Mouse (Mus musculus) MN1 (cell line): ENCODE results near the gene Dab2ip.

Source experiments
- DNase-seq: peaks from one replicate; pipeline ENCODE4 v3.0.0-alpha.2; 2016; ENCODE audit warnings: low spot score

Dab2ip gene

DNA sequence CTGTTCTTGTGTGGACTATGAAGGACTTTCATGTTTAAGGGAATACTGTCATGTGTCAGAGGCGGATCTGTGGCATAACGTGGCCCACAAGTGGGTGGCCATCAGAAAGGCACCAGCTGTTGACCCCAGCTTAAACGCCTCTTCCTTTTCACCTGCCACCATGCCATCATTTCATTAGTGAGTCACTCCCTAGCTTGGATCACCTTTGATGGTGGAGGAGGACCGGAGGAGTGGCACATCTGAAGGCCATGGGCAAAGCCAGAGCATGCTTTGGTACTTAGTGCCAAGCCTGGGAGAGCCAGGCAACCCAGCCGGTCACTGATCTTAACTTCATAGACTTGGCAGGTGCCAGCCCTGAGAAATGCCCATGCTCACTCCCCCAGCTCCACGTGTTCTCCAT is 96.7 kb downstream of the Dab2ip start:
- no peak for DNase-seq

DNA sequence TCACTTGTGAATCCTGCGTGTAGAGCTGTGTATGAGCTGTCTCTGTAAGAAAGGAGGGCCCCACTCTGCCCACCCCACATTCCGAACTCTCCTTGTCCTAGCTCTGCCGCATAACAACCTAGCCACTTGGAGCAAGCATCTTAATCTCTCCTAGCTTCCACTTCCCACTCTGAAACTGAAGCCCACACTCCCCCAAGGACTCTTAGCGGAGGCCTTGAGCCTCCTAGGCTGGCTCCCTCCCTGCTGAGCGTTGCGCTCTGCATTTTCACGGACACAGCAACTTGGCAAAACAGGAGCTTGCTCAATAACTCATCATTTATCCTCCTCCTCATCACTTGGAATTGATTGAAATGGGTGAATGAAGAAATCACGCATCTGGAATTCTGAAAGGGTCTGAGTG is 97.9 kb downstream of the Dab2ip start:
- no peak for DNase-seq

DNA sequence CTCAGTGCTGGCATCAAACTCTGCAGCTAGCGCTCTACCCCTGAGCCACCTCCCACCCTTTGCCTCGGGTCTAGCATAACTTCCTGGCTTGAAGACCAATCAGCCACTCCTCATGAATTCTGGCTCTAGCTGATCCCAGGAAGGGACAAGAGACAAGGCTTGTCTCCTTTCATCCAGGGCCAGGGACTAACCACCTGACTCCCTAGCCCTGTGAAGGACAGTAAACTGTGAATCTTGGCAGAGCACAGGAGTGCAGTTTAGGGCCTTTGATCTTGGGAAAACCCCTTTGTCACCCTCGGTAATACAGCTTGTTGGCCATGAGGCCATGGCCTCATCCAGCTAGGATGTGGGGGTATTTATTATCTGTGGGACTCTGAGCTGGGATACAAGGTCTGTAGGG is 100.2 kb downstream of the Dab2ip start:
- no peak for DNase-seq

DNA sequence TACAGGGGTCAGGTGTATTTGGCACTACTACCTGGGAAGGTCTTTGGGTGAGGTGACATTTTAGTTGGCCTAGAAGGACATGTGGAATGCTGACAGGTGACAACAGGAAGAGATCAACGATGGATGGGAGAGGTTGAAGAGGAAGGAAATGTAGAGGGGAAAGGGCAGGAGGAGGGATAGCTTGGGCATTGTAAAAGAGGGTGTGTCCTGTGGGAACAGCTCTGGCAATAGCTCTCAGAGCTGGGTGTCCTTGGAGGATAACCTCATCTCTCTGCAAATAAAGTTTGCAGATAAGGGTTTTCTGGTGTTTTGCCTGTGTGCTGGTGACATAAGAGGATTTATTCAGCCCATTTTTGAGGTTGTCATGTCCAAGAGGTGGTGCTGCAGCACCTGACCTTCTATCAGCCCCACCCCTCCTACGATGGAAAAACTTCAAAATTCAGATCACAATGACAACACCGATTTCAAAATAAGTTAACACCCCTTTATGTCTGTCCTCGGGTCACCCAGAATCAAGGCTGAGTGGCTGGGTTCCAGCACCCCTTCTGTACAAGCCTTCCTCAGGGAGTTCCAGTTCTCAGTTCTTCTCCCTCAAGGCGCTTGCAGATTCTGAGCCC is 101.6 kb downstream of the Dab2ip start:
- DNase-seq = no peak

DNA sequence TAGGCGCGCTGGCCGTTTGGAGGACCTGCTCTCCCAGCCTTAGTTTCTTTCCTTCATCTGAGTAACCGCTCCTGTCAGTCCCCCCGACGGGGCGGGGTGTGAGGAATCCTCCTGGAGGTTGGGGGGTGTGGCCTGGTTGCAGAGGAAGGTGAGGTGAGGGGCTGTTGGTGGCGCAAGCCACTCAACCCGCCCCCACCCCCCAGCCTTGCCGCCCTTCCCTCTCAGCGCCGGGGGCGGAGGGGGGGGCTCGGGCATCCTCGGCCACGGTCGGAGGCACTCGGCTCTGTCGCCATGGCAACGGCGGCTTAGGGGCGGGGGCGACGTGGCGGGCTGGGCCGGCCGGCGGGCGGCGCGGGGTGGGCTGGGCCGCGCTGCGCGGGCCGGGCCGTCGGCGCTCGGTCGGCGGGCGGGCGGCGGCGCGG is 102.9 kb downstream of the Dab2ip start:
- peak; percentile 85 for DNase-seq

DNA sequence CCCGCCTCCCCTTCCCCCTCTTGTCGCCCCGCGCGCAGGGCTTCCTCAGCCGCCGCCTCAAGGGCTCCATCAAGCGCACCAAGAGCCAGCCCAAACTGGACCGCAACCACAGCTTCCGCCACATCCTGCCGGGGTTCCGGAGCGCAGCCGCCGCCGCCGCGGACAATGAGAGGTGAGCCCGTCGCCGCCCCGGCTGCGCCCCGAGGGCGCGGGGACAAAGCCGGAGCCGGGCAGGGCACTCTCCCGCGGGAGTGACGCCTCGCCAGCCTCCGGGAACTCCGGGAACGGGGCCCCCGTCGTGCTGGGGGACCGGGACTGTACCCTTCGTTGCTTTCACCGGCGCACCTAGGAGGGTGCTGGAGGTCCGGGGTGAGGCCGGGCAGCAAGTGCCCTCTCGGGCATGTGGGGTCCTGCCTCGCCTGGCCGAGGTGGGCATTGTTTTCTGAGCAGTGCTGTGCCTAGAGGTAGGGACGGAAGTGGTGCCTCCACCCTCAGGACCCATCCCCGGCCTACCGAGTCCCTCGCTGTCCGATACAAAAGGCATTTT is 103.5 kb downstream of the Dab2ip start:
- peak; percentile 58 for DNase-seq

DNA sequence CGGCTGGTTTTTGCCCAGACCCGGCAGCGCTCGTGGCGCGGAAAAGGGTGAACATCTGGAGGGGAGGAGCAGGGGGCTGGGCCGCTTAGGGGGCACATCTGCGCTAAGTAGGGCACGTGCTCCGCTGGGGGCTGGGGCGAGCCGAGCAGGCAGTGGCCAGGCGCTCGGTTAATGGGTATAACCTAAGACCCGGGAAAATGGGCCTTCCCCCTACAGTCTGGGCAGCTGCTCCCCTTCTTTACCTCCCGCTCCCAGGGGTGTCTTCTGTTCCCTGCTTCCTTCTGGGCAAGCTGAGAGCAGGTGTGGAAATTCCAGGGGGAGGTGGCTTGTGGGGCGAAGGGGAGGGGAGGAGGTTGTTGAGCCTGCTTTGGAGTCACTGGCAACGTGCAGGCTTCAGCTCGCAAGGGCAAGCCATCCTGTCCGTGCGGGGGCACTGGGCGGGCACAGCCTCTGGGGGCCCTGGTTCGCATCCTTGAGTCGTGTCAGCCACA is 104.0 kb downstream of the Dab2ip start:
- DNase-seq = no peak

DNA sequence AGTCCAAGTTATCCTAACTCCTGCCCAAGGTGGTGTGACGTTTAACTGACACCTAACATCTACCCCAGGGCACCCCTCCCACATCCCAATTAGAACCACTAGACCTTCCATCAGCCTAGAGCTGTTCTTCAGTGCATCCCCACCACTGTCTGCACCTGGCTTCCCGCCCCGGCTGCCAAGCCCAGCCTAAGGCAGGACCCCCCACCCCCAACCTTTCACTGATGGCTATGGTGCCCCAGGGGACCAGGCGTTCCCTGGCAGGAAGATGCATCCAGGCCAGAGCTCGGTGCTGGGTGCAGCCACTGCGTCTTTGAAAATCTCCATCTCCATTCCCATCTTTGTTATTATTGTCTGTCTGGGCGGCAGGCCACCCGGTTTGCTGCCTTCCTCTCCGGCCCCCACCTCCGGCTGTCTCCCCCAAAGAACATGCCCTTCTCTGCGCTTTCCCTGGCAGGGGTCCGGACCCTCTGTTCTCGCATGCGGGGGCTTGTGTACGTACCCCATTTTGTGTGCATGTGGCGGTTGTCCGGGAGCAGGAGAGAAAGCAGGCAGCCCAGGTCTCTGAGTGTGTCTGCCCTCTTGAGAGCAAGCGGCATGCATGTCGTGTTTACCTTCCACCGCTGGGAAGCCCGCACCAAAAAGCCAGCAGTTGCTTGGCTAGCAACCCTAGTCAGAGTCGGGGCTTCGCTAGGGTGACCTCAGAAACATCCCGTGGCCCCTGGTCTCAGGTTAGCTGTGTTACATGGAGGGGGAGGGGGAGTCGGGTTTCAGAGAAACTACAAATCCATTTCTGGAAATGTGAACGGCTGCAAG is 104.9 kb downstream of the Dab2ip start:
- DNase-seq = no peak

DNA sequence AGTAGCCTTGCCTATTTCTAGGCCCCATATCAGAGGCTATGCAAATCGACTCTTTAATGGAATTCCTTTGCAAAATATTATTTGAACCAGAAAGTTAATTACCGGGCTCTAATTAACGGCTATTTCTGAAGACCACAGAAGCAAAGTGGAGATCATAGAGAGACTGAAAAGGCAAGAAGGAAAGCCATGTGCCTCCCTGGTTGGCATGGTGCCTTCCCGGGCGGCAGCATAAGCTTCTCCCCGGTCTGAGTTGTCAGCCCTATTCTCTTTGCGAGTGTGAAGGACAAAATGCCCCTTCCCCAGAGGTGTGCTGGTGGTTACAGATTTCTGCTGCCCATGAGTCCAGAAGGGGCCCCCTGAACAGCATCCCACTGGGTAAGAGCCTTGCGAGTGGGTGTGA is 109.7 kb downstream of the Dab2ip start:
- no peak for DNase-seq

DNA sequence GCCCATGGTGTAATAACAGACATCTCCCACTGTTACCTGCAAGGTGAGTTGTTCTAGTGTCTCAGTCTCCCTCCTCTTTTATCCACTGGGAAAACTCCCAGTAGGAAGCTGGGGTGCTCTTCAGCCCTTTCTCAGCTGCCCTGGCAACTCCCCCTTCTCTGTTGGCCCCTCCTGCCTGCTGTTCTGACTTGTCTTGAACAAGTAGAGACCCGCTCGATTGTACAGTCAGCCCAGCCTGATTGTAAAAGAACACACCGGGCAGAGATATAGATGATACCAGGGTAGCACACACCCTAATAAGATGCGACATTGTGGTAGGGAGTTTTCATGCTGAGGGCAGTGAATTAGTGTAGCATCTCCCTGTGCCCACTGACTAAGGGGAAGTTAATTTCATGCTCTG is 111.2 kb downstream of the Dab2ip start:
- no peak for DNase-seq

DNA sequence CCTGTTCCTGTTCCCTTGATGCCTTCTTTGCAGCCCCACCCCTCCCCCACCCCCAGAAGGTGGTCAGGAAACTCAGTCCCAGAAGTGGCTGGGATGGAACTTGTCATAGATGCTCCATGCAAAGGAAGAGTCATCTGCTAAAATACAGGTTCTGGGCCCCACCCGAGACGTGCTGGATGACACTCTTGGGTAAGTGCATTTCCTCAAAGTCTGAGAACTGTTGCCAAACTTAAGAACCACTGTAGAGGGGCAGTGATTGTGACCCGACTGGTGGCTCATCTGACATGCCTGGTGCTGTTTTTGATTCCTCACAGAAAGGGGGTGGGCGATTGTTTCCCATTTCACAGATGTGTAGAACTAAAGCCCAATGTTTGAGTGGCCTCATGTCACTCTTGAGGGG is 111.7 kb downstream of the Dab2ip start:
- no peak for DNase-seq

DNA sequence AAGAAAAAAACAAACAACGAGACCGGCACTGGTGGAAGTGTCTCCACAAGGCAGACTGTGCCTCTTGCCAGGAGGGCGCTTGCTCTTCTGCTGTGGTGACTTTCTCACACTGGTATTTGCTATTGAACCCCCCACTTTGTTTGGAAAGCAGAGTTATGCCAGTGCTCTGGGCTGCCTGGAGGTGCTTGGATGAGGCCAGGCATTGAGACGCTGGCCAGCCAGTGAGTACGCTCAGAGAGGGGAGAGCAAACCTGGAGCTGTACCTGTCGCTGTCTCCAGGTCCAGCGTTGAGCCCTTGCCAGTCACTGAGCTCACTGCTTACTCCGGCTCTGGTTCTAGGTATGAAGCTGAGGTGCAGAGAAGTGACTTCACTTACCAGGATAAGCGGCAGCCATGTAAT is 112.2 kb downstream of the Dab2ip start:
- no peak for DNase-seq

DNA sequence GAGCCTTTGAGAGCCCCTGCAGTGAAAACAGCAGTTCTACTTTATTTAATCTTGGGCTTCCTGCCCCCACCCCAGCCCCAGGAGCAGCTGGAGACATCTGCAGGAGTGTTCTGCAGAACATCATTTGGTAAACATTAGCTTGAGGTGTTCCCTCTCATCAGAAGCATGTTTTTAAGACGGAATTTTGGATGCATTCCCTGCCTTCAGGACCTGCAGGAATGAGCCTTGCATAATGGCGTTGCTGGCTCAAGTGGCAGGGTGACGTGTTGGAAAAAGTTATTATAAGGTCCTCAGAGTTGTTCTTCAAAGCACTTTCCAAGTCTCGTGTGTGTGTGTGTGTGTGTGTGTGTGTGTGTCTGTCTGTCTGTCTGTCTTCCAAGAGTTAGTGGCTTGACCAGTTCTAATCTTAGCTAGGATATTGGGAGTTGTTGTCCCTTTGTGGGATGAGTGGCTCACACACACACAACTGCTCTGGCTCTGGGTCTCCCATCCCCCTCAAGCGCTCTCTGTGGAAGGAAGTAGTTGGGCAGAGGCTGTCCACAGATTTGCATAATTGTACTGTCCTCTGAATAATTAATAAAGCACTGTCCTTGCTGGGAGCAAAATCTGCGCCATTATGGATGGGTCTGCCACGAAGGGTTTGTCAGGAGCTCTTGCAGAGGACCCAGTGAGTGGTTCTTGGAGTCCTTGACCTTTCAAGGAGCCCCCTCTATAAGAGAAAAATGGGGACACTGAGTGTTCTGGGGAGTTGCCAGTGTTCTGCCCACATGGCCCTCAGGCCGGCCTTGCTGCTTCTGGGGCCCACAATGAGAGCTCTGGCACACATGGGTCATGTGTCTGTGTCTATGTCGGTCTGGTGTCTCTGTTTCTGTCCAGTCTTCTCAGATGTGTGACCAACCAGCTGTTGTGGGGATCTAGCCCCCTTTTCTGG is 114.2 kb downstream of the Dab2ip start:
- no peak for DNase-seq

DNA sequence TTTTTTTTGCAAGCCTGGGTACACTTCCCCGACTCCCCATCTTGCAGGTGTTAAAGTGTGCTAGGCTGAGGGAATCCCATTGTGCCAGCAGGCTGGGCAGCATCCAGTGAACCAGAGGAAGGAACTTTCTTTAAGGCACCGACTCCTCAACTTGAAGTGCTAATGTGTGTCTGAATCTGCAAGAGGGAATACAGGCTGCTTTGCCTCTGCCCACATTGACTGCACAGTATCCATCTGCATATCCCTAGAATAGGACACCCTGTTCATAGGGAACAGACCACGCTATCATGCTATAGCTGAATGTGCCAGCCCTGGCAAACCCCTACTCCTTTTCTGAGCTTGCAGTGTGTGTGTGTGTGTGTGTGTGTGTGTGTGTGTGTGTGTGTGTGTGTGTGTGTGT is 115.1 kb downstream of the Dab2ip start:
- no peak for DNase-seq

DNA sequence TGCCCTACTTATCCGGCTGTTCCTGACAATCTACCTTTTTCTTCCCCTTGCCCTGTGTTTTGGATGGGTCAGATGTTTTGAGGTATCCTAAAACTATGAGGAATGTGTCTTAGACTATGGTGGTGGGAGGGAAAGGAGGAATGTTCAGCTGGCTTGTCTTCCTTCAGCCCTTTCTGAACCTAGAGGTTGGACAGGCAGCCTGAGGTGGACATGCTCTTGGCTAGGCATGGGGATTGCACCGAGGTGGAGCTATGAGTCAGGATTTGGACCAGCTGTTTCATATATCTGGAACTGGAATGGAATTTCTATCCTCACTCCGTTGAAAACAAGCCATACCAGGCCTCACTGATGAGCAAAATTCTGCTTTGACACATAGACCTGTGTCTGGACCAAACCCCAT is 115.9 kb downstream of the Dab2ip start:
- DNase-seq = no peak

DNA sequence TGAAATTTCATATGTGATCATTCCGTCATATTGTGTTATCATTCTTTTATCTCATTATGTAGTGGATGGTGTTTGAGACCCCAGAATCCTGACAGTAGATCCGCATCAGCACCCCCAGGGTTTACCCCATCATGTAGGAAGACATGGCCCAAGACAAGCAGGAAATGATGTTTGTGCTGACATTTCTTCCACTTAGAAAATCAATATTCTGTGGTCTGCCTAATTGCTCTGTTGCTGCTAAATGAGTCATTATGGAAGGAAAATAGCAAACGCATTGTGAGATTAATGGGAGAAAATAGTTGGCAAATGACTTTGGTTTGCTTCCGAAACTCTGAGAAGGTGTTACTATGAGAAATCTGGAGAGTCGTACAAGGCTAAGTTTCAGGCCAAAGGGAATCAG is 116.4 kb downstream of the Dab2ip start:
- no peak for DNase-seq

DNA sequence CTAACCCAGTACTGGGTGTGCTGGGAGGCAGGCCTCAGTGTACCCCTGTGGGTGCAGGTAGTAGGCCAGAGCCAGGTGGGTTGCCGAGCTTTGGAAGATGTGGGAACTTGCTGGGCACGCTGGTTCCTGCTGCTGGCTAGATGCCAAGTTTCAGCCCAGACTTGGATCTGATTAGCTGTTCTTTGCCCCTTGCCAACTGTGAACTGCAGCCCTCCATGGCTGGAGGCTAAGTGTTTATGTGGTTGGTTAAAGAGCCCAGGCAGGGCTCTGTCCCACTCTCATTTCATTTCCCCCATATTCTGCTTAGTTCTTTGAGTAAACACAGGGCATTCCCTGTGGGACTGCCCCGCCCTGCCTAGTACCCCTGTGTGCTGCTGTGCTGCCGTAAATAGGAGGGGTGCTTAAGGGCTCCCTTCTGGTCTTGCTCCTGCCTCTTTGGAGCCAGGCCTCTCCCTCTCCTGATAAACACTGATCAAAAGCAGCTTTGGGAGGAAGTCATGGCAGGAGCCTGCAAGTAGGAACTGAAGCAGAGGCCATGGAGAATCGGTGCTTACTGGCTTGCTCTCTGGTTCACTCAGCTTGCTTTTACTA is 118.1 kb downstream of the Dab2ip start:
- peak; percentile 59 for DNase-seq

DNA sequence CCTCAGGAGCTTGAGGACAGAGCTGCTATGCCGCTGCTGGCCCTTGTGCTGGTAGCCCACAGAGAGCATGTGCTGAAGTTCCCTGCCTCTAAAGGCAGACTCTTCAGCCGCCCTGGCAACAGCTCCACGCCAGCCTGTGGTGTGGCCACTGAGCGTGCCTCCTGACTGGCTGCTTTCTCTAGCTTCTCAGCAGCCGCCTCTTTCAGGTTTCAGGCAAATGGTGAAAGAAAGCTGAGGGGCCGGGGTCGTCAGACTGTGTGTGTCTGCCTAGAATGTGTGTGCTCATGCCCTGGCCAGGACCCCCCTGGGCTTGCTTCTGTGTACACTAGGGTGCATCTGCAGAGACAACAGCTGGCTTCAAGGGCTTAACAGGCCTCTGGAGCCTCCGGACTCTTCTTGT is 119.8 kb downstream of the Dab2ip start:
- peak; percentile 44 for DNase-seq

DNA sequence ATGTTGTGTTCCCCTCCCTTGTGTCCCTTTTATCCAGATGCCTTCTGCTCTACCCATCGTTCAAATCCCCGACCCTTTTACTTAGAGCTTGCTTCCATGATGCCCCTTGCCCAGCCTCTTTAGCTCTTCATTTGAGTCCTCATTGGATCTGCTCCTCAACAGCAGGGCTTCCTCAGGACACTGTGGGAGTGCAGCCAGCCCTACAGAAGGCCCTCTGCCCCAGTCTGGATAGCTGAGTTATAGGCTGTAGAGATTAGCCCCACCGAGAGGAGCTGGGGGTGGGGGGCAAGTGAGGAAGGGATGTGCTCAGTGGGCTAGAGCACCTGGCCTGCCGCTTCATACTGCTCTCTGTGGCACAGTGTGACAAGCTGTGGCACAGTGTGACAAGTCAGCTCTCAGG is 120.4 kb downstream of the Dab2ip start:
- no peak for DNase-seq

DNA sequence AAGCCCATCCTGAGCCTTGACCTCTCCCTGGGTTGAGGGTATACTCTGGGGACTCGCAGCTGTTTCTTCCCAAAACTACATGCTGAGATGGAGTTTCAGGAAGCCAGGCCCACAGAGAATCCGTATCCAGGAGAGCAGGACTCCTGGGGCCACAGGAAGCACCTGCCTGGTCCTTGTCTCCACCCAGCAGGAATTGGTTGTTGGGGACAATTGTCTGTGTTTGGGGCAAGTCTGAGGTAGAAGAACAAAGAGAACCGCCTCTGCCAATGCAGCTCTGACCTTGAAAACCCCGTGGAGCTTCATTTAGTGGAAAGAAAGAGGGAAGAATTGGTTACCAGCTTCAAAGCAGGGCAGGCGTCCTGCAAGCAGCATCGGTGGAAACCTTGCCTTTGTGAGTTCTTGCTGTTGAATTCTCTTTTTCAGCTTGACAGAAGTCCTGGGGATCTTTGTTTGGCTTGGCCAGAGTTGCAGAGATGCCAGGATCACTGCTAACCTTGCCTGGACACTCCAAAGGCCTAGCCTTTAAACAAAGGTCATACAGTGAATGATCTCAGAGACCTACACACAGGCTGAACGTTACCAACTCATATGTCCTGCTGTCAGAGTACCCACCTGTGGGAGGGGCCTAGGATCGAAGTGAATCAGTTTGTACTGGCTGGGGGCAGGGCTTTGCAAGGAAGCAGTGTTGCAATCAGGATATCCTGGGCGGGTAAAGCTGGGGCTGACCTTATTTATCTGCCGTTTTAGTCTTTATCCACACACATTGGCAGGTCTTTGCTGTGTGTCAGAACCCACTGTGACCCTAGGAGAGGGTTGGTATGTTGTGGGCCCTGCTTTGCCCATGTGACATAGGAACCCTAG is 122.0 kb downstream of the Dab2ip start:
- DNase-seq = no peak

DNA sequence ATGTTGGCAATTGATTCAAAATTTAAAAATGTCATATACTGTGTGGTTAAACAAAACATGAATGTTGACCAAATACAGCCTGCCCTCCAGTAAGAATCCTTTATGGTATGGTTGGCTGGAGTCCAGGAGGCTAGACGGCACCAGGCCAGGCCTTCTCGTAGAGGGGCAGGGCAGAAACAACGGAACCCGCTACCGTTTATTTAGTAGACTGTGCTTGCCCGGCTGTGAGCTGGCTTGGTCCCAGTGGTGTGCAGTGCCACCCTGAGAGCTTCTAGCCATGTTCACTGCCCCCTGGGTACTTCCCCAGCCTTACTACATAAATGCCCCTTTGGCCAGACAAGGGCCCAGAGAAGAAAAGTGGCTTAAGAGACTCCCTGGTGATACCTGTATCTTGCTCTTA is 122.8 kb downstream of the Dab2ip start:
- DNase-seq = no peak
